Mouse (Mus musculus): ENCODE measurements around the gene Dgcr6. TPM values are rescaled to one million over a fixed set of nuclear protein-coding genes. Genes with fewer than 3 reads are reported as not detected.

The Dgcr6 gene
- polyA plus RNA-seq, 1 experiment: not detected

DNA sequence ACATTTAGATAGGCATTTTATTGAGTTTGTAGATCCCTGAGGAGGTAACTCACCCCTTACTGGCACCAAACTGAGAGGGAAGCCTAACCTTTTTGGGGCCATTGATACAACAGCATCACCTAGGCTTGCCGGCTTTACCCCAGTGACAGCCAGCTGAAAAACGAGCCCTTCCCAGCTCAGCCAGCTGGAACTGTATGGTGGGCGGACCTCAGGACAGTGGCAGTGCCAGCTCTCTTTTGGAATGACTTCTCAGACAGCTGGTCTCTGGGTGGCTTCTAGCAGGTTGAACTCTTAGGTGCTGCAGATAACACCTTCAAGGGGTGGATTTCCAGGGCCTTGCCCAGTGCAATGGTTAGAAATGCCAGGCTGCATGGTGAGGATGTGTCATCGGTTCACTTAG, 18.4 kb upstream of the Dgcr6 start:
- no peak for TF ChIP-seq POLR2A (IDR thresholded peaks at IDR 0.05; ENCODE audit: insufficient read depth, low read depth, low read length)
- no peak for TF ChIP-seq CTCF (IDR thresholded peaks at IDR 0.05; ENCODE audit: insufficient read depth, low read depth, low read length)
- no peak overlapping the region for H3K27ac ChIP-seq (ENCODE audit: insufficient read depth, low read depth, low read length)
- no peak overlapping the region for H3K4me3 ChIP-seq (ENCODE audit: insufficient read depth, low read depth, low read length)
- WGBS: 65% methylated on average over 4 of the region's 4 CpGs
- H3K4me1 ChIP-seq (ENCODE audit: control insufficient read depth, insufficient read depth, low read length): peaks cover 3% of the 10 kb centered on the region; the same call in 1 of the 2 replicates

DNA sequence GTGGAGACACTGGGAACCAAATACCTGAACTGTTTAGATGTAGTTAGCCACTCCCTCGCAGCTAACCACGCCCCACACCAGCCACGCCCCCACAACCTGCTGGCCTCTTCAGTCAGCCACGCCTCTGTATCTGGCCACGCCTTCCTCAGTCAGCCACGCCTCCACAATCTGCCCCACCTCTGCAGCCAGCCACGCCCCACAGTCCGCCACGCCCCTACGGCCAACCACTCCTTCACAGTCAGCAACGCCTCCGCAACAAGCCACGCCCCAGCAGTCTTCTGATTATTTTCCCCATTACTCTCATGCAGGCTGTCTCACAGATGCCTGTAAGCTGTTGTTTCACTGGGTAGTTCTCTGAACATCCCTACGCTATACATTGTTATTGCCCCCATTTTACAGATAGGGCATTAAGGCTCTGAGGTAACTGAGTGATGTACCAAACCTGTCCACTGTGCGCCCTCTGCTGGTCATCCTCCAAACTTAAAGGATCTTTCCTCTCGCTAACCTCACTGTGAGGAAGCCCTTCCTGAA, 16.2 kb upstream of the Dgcr6 start:
- no peak overlapping the region for H3K4me3 ChIP-seq (ENCODE audit: insufficient read depth, low read depth, low read length)
- WGBS: 24% methylated on average over 16 of the region's 16 CpGs
- H3K4me1 ChIP-seq (ENCODE audit: control insufficient read depth, insufficient read depth, low read length): peaks cover 3% of the 10 kb centered on the region; the same call in 1 of the 2 replicates
- H3K27ac ChIP-seq (ENCODE audit: insufficient read depth, low read depth, low read length): no peak overlapping the region
- TF ChIP-seq POLR2A (IDR thresholded peaks at IDR 0.05; ENCODE audit: insufficient read depth, low read depth, low read length) (no peak), CTCF (IDR thresholded peaks at IDR 0.05; ENCODE audit: insufficient read depth, low read depth, low read length) (no peak)

DNA sequence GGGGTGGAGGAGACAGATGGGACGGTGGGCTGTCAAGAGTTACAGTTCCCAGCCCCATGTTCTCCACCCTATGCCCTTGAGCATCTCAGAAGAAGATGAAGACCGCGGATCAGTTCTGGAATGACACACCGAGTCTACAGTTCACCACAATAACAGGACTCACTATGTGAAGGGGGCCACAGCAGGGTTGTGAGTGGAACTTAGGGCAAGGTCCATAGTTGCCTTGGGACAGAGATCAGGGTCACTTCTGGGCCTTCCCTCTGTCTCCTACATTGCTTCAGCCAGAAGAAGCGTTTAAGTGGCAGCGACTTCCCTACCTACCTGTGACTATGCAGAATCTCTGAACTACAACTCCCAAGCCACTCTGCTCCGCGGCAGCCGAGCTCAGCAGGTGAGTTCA, 15.6 kb upstream of the Dgcr6 start:
- Histone ChIP-seq H3K4me1 (ENCODE audit: control insufficient read depth, insufficient read depth, low read length) (peaks cover 3% of the 10 kb centered on the region; the same call in 1 of the 2 replicates), H3K27ac (ENCODE audit: insufficient read depth, low read depth, low read length) (no peak overlapping the region), H3K4me3 (ENCODE audit: insufficient read depth, low read depth, low read length) (no peak overlapping the region)
- TF ChIP-seq CTCF (IDR thresholded peaks at IDR 0.05; ENCODE audit: insufficient read depth, low read depth, low read length) (no peak), POLR2A (IDR thresholded peaks at IDR 0.05; ENCODE audit: insufficient read depth, low read depth, low read length) (no peak)
- WGBS: 61% methylated on average over 9 of the region's 9 CpGs

DNA sequence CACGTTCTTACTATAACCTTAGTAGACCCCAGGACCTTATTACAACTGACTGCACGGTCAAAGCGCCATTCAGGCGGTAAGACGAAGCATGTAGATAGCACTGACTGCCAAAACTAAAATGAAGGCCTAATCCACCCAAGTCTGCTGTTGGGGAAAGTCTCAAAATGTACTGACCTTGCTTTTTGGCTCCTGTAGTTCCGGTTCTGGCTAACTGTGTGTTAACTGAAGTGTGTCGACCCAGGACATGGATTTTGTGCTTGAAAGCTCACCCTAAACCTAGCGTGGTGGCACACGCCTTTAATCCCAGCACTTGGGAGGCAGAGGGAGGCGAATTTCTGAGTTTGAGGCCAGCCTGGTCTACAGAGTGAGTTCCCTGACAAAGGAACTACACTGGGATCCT, 7.7 kb upstream of the Dgcr6 start:
- 86% methylated on average over 10 of the region's 10 CpGs for WGBS
- Histone ChIP-seq H3K27ac (ENCODE audit: insufficient read depth, low read depth, low read length) (no peak overlapping the region), H3K4me3 (ENCODE audit: insufficient read depth, low read depth, low read length) (no peak overlapping the region), H3K4me1 (ENCODE audit: control insufficient read depth, insufficient read depth, low read length) (no peaks in the 10 kb centered on the region)
- no peak for TF ChIP-seq POLR2A (IDR thresholded peaks at IDR 0.05; ENCODE audit: insufficient read depth, low read depth, low read length)
- no peak for TF ChIP-seq CTCF (IDR thresholded peaks at IDR 0.05; ENCODE audit: insufficient read depth, low read depth, low read length)

DNA sequence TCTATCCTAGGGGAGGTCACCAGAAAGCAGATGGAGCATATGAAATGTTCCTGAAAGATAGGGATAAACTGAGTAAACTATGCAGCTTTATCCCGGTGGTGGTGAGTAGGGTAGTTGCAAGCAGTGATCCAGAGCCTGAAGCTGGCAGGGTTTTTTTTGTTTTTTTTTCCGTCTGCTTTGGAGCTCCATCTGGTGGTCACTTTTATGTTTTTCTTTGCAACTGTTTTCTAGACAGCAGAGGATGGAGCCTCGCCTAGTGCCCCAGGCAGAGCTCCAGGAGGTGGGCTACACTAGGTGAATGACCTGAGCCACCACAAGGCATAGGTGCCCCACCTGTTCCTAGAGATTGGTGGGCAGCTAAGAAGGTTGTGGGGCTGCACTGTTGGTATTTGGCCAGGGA, 5.0 kb upstream of the Dgcr6 start:
- TF ChIP-seq POLR2A (IDR thresholded peaks at IDR 0.05; ENCODE audit: insufficient read depth, low read depth, low read length) (no peak), CTCF (IDR thresholded peaks at IDR 0.05; ENCODE audit: insufficient read depth, low read depth, low read length) (no peak)
- WGBS: 2% methylated on average over 3 of the region's 3 CpGs
- Histone ChIP-seq H3K4me3 (ENCODE audit: insufficient read depth, low read depth, low read length) (no peak overlapping the region), H3K27ac (ENCODE audit: insufficient read depth, low read depth, low read length) (no peak overlapping the region), H3K4me1 (ENCODE audit: control insufficient read depth, insufficient read depth, low read length) (no peaks in the 10 kb centered on the region)

DNA sequence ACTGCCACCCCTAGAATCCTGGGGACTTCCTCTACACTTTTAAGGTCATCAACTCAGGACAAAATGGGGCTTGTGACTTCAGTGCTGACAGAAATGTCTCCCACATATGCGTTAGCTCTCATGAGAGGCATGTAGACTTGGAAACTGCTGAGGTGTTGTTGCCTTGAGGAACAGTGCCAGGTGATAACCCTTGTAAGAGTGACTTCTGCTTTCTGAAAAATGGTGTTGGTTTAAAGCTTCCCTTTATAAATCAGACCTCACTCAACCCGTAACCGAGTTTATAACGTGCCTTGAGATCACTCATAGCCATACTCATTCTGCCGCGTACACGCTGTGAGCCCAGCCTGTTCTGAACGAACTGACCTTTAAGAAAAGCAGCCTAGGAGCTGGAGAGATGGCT, 4.6 kb upstream of the Dgcr6 start:
- TF ChIP-seq POLR2A (IDR thresholded peaks at IDR 0.05; ENCODE audit: insufficient read depth, low read depth, low read length): no peak
- no peak for TF ChIP-seq CTCF (IDR thresholded peaks at IDR 0.05; ENCODE audit: insufficient read depth, low read depth, low read length)
- Histone ChIP-seq H3K4me3 (ENCODE audit: insufficient read depth, low read depth, low read length) (no peak overlapping the region), H3K4me1 (ENCODE audit: control insufficient read depth, insufficient read depth, low read length) (peaks cover 2% of the 10 kb centered on the region; the same call in 1 of the 2 replicates), H3K27ac (ENCODE audit: insufficient read depth, low read depth, low read length) (no peak overlapping the region)
- 72% methylated on average over 8 of the region's 8 CpGs for WGBS

DNA sequence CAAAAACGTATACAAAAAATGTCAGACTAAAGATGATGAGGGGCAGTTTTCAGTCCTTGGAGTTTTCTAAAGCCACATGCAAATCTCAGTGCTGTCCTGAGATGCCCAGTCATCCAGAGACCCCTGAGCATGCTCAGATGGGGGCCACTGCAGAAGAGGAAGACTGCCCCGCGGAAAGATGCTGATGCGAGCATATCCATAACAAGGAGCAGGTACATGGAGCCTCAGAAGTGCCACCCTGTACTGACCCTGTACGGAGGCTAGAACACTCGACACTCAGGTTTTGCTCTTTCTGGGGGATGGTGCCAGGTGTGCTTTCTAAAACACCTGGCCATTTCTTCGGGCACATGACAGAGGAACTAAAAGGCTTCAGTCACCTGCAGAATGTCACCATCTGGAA, 338 bp upstream of the Dgcr6 start:
- H3K4me3 ChIP-seq (ENCODE audit: insufficient read depth, low read depth, low read length): no peak overlapping the region
- no peak for TF ChIP-seq CTCF (IDR thresholded peaks at IDR 0.05; ENCODE audit: insufficient read depth, low read depth, low read length)
- no peak for TF ChIP-seq POLR2A (IDR thresholded peaks at IDR 0.05; ENCODE audit: insufficient read depth, low read depth, low read length)
- peaks cover 2% of the 10 kb centered on the region; the same call in 1 of the 2 replicates for H3K4me1 ChIP-seq (ENCODE audit: control insufficient read depth, insufficient read depth, low read length)
- H3K27ac ChIP-seq (ENCODE audit: insufficient read depth, low read depth, low read length): no peak overlapping the region
- WGBS: 57% methylated on average over 7 of the region's 7 CpGs

DNA sequence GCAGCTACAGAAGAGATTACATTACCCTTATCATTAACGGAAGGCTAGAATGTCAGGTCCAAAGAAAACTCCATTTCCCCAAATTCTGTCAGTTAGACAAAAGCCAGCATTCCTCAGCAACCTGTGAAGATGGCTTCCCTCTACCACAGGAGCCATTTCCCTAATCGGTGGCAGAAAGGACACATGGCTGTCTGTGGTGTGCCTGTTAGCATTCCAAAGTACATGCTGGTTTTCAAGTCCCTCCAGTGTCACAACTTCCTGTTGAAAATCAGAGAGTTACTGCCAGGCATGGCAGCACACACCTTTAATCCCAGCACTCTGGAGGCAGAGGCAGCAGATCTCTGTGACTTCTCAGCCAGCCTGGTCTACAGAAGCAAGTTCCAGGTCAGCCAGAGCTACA, 3.6 kb downstream of the Dgcr6 start:
- peaks cover 2% of the 10 kb centered on the region; the same call in 1 of the 2 replicates for H3K4me1 ChIP-seq (ENCODE audit: control insufficient read depth, insufficient read depth, low read length)
- 84% methylated on average over 2 of the region's 2 CpGs for WGBS
- H3K27ac ChIP-seq (ENCODE audit: insufficient read depth, low read depth, low read length): no peak overlapping the region
- TF ChIP-seq CTCF (IDR thresholded peaks at IDR 0.05; ENCODE audit: insufficient read depth, low read depth, low read length): no peak
- no peak for TF ChIP-seq POLR2A (IDR thresholded peaks at IDR 0.05; ENCODE audit: insufficient read depth, low read depth, low read length)
- H3K4me3 ChIP-seq (ENCODE audit: insufficient read depth, low read depth, low read length): no peak overlapping the region

DNA sequence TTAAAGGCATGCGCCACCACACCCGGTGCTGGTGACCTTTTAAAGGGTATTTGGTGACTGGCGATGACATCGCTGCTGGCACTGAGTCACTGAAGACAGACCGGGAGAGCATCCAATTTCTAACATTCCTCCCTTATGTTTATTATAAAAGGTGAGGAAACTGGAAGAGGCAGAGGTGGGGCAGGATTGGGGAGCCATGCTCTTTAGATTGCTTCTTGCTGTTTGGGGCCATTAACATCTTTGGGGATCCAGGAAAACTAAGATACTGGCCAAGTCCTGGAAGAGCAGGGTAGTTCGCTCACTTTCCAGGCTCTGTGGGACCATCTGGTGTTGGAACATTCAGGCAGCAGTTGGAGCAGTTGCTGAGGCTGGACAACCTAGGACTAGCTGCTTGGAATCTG, 5.7 kb downstream of the Dgcr6 start:
- Histone ChIP-seq H3K27ac (ENCODE audit: insufficient read depth, low read depth, low read length) (no peak overlapping the region), H3K4me1 (ENCODE audit: control insufficient read depth, insufficient read depth, low read length) (no peaks in the 10 kb centered on the region), H3K4me3 (ENCODE audit: insufficient read depth, low read depth, low read length) (no peak overlapping the region)
- TF ChIP-seq CTCF (IDR thresholded peaks at IDR 0.05; ENCODE audit: insufficient read depth, low read depth, low read length): no peak
- WGBS: 72% methylated on average over 6 of the region's 6 CpGs

DNA sequence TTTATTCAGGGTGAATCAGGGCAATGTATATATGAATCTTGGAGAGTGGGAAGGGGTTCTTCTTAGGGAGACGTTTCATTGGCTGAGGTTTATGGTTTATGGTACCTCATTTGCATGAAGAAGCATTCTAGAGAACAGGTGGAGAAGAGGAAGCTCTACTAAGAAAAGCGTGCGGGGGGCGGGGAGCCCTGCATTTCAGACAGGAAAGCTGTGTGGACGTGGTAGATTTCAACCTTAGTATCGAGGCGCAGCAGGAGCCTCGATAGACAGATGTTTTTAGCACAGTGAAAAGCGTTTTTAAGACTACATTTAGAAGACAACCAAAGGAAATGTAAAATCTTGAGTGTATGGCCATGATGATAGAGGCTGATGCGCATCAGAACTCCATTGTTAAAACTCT, 6.6 kb downstream of the Dgcr6 start:
- 85% methylated on average over 10 of the region's 10 CpGs for WGBS
- no peak overlapping the region for H3K4me3 ChIP-seq (ENCODE audit: insufficient read depth, low read depth, low read length)
- H3K4me1 ChIP-seq (ENCODE audit: control insufficient read depth, insufficient read depth, low read length): no peaks in the 10 kb centered on the region
- H3K27ac ChIP-seq (ENCODE audit: insufficient read depth, low read depth, low read length): no peak overlapping the region
- TF ChIP-seq CTCF (IDR thresholded peaks at IDR 0.05; ENCODE audit: insufficient read depth, low read depth, low read length) (no peak), POLR2A (IDR thresholded peaks at IDR 0.05; ENCODE audit: insufficient read depth, low read depth, low read length) (no peak)
